Mouse (Mus musculus) heart, adult 8-10 months (tissue): ENCODE data around the gene Grcc10. TPM values are rescaled to one million over a fixed set of nuclear protein-coding genes. Genes with fewer than 3 reads are reported as not detected.

Experiments
- DNase-seq: peaks from one replicate; pipeline ENCODE4 v3.0.0; 2022; ENCODE audit warnings: low spot score
- total RNA-seq, 4 experiments: library from RNA; stranded (reverse); gene quantifications; 2 replicates each; pipeline ENCODE4 v1.2.4; 2022

The Grcc10 gene
- total RNA-seq, 4 experiments from 2014 or later: 286 to 318 (median 310) TPM

DNA sequence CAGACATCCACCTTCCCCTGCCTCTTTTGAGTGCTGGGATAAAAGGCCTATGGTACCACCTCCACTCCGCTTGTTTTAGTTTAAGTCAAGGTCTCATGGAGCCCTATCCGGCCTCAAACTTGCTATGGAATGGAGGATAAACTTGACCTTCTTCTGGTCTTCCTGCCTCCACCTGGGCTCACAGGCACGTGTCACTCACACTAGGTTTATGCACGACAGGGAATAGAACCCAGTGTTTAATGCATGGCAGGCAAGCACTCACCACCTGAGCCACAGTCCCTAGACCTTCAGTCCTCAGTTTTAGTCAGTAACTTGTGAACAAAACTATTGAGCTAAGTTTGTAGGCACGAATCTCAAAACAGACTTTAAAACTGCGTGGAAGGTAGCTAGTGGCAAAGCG is 10.1 kb downstream of the Grcc10 start:
- no peak for DNase-seq

DNA sequence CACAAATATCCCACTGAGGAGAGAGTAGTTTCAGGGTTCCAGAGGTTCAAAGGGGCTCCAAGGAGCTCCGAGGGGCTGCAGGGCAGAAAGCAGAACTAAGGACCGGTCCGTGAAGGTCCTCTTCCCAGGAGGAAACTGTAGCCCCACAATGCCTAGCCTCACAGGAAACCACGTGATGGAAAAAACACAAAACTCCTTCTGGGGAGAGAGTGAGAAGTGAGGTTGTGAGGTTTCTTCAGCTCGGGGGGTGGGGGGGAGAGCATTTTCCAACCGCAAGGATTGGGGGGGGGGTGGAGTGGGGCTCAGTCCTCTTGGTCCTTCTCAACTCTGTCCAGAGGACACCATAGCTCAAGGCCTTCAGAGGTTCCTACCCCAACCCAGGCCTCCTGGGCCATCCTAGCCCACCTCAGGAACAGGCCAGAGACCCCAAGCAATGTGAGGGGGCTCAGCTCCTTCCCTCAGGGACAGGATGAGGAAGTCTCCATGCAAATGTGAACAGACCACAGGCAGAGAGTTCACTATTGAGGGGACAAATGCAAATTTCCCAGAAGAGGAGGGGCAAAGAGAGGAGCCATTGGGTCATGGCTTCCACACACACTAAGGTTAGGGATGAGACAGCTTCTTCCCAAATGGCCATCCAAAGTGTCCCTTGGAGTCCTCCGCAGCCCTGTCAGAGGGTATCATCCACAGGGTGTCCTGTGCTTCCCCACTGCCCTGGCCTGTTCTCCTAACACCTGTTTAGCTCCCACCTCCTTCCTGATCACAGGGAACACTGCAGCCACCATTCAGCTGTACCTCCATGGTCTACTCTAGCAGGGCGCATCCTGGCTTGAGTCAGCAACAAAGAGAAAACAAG is 11.1 kb downstream of the Grcc10 start:
- DNase-seq: no peak

DNA sequence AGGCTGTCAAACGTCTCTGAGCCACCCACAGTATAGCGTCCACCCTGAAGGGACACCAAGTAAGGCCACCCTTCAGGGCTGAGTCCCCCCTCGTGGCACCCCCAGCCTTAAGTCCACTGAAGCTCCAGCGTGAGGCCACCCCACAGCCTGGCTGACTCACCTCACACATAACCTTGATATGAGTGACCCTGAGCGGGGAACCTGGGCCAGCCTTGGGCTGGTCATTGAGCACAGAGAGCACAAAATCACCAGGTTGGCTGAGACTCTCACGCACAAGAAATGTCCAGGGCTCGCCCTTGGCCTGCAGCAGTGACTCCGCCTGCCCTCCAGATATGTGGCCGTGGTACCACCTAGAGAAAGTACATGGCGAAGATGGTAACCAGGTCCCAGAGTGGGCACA is 12.6 kb downstream of the Grcc10 start:
- DNase-seq: no peak

DNA sequence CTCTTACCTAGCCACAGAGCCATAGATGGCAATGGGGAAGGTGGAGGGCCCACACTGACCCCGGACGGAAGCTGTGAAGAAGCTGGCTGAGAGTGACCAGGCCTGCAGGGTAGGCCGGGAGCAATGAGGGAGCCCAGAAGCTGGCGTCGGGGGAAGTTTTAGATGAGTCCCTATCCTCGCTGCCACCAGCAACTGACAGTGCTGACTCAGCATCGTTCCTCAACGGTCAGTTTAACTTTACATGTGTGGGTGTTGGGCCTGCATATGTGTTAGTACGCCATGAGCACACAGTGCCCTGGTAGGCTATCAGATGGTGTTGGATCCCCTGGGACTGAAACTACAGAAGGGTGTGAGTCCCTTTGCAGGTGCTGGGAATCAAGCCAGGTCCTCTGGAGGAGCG is 16.7 kb downstream of the Grcc10 start:
- no peak for DNase-seq

DNA sequence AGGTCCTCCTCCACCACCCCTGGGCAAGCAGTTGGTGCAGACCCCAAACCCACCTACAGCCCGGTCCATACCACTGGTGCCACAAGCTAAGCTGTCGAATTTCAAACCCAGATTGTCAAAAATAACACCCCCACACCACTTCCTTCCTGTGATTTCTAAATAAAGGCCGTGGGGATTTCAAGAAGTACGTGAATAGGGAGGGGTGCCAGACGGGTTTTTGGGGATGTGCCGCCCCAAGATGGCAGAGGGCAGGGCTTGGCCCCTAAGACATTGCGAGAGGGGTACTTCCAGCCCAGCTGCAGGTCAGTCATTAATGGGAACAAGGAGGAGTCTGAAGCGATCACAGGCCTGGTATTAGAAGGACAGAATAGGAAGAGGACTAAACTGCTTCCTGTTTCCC is 17.6 kb downstream of the Grcc10 start:
- no peak for DNase-seq

DNA sequence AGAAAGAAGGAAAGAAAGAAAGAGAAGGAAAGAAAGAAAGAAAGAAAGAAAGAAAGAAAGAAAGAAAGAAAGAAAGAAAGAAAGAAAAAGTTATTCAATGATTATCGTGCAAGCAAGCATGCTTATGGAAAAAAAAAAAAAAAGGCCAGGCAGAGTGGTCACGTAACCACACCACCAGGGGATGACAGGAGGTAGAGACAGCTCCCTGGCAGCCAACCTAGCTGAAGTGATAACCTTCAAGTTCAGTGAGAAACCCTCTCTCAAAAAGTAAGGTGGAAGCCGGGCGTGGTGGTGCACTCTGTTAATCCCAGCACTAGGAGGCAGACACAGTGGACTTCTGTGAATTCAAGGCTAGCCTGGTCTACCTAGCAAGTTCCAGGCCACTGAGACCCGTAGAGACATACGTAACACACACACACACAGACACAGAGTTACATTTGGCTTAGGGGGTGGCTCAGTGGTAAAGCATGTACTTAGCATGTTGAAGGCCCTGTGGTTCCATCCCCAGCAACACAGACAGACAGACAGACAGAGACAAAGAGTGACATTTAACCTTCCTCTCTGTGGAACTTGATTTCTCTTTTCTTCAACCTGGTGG is 18.2 kb downstream of the Grcc10 start:
- DNase-seq: no peak

DNA sequence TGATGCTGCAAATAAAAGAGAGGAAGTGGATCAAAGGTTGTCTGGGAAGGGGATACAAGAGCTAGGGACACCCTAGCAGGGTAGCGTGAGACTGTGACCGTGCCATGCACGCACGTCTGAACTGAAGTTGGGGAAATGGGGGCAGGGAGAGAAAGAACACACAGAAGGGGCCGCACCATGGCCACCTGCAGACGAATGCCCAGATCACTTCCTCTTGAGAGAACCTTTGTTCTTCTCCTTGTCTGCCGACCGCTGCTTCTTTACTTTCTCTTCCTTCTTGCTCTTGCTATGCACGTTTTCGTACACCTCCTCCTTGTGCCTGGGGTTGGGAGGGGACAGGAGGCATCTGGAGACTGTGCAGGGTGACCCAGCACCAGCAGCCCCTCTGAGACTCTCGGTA is 20.3 kb downstream of the Grcc10 start:
- no peak for DNase-seq

DNA sequence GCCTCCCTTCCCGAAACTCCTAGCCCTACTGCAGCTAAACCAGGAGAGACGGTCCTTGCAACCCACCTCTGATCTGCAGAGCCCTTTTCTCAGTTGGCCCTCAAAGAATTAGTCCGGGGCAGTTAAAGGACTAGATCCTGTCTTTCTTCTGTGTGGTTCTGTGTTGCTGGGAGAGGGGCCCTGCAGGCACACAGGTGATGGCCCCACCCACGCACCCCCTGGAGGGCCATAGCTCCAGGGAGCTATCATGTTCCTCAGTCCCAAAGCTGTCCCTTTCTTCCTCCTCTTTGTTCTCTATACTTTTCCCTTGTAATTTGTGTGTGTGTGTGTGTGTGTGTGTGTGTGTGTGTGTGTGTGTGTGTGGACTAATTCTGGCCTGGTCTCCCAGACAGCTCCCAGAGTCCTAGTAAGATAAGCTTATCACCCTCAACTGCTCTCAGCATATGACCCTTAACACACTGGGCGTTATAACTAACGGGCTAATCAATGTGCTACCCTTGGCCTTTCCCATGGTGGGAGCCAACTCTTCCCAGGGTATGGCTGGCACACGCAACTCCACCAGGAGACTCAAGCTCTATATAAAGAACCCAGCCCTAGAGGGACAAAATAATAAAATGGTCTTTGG is 21.7 kb downstream of the Grcc10 start:
- DNase-seq: no peak

DNA sequence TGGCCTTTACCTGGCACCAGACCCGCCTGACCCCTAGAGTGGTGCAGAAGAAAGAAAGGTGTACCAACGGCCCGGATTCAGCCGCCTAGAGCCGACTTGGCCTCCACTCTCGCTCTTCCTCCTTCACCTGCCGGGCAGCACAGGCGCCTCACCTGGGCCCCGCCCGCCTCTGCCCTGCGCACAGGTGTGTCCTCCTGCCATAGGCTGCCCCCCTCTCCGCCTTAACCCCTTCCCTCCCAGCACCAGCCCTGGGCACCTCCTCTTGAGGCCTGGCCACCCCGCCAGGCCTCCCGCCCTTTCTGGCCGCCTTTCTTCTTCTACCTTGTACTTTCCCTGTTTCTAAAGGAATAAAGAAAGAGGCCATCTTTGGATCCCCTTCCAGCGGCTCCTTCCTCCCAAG is 22.5 kb downstream of the Grcc10 start:
- no peak for DNase-seq

DNA sequence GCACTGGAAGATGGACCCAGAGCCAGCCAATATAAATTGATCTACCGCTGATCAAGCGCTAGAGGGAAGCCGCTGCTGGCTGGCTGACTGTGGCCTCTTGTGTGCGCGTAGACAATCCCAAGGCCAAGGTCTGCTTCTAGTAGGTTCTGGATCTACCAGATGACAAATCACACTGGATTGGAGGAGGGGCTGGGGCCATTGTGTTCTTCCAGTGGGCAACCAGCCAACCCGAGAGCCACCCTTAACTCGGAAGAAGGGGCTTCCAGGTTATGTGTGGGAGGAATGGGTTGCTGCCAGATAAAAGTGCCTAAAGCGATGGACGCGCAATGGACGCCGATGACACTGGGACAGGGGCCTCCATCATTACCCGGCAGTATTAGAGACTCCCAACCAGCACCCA is 23.2 kb downstream of the Grcc10 start:
- DNase-seq: no peak

DNA sequence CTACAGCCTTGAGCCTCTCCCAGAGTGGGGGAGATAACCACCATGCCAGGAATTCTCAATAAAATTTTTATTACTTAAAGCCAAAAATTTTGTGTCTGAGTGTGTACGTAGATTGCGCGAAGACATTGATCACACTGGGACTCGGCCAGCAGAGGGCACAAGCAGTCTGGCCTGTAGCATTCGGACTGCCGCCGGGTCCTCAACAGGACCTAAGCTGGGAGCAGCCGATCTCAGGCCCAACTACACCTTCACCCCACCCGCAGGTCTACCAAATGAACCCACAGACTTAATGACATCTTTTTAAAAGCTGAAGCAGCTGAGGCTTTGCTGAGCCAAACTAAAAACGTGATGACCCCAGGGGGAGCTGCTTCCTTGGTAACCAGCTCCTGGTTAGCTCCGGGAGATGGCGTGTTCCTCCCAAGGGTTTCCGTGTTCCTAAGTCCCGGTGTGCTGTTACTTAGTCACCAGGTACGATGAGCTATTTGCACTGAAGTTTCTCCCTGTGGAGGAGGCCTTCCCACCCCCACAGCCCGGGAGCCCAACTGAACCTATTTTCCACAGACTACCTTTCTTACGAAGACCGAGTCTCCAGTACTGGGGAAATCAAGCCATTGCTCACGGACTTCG is 24.2 kb downstream of the Grcc10 start:
- DNase-seq: no peak

DNA sequence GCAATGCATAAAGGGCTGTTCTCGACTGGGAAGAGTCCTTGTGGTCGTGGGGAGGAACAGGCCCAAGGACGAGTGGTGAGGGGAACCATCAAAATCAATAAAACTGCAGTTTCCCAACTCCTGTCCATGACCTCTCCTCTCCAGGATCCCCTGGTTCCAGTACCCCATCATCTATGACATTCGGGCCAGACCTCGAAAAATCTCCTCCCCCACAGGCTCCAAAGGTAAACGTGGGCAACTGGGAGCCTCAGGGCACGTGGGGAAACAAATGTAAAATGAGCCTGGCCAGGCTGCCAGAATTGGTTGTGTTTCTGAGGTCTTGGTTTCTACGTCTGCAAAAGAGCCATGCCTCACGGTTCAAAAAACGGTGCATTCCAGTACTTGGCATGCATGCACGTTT is 28.3 kb downstream of the Grcc10 start:
- DNase-seq: no peak

DNA sequence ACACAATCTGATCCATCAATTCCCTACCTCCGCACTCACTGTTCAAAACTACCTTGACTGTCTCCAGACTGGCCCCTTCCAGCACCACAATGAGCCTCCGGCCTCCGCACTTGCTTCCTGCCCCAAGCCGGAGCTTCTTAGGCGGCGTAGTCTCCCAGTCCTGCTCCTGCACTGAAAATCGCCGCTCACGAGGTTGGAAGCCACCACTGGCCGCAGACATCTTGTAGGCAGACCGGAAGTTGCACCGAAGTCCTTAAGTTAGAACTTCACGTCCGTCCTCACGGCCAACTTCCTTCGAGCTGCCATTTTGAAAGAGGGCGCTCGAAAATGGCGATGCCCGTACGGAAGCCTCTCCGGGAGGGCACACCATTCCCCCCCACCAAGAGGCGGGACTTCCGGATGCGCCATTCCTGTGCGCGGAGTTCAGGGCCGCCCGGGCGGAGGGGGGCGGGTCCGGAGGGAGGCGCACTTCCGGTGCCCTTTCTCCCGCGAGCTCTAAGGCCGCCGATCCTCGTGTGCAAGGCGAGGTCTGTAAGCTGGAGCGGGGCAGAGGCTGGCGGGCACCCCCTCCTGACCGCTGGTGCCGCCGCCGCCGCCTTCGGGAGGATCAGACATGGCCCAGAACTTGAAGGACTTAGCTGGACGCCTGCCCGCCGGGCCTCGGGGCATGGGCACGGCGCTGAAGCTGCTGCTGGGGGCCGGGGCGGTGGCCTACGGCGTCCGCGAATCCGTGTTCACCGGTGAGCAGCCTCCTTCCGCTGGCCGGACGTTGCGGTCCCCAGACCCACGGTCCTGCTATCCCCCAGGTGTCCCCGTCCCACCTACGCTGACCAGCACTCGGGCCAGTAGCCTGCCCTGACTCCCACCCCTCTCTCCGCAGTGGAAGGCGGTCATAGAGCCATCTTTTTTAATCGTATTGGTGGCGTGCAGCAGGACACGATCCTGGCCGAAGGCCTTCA is 29.1 kb downstream of the Grcc10 start, which contains the start of the genes Emg1 and Phb2:
Gene Emg1 (minus strand): TSS at position 355 of the 959 bp plus-strand sequence.
Gene Phb2 (plus strand): TSS at position 513 of the 959 bp plus-strand sequence.
- peak; percentile 97 for DNase-seq

DNA sequence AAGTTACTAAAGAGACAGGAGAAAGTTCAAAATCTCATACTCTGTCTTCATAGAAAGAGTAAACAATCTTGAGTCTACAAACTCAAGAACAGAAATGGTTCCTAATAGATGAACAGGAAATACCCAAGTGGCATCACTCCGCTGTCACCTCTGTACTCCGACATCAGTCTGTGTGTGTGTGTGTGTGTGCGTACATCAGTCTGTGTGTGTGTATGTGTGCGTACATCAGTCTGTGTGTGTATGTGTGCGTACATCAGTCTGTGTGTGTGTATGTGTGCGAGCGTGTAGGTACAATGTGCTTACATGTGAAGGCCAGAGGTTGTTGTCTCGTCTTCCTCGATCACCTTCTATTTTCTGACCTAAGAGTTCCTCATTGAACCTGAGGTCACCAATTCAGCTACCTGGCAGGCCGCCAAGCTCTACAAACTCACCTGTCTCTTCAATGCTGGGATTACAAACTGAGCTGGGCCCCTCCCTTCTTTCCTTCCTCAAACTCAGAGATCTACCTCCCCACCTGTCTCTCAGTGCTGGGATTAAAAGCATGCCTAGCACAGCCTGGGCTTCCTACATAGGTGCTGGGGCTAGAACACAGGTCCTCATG is 32.8 kb downstream of the Grcc10 start:
- DNase-seq: no peak

DNA sequence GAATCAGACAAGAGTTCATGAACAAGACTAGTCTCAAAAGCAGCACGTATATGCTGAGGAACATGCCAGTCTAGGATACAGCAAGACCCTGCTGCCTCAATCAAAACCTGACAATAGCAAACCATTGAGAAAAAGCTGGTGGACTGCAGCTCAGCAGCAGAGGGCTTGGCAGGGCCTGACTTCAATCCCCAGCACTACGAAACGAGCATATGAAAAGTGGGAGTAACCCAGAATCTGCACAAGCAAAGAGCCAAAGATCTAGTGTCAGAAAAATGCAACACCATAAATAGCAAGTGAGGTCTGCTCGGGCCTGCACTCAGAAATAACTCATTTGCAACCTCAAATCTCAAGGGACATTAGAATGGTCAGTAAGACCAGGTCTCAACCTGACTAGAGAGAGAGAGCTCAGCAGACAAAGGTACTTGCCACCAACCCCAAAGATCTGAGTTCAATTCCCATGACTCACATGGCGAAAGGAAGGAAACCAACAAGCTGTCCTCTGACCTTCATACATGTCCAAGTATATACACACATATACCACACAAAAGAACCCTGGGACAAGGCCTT is 35.0 kb downstream of the Grcc10 start:
- DNase-seq: no peak

DNA sequence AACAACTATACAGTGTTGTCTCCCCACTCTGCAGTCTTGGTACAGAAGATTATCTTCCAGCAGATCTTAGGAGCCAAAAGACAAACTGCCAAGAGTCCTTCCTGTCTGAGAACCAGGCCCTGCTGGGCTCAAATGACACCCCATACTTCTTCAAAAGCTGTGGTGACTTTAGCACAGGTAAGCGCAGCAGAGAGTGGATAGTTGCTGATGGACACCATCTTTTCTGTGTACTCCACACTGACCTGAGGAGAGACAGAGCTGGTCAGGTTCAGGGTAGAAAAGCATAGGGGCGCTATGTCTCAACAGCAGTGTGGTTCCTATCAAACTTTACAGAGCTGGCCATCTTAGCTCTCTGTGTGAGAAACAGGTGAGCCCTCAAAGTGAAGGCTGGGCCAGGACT is 36.8 kb downstream of the Grcc10 start:
- no peak for DNase-seq

DNA sequence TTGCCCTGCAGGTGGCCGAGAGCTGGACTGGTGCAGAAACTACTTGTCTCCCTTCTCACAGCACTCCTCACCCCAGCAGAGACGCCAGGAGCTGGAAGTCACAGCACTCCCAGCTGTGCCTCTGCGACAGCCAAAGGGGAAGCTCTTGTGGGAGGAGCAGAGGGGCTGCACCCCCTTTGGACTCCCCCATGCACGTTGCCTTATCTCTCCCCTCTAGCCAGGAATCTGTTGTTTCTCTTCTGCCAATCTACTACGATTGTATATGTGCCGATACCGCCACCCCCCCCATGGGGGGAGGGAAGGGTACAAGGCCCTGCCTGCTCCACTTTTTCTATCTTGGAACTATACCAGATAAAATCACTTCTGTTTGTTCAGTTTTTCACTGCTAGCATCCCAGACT is 37.4 kb downstream of the Grcc10 start:
- DNase-seq: no peak

DNA sequence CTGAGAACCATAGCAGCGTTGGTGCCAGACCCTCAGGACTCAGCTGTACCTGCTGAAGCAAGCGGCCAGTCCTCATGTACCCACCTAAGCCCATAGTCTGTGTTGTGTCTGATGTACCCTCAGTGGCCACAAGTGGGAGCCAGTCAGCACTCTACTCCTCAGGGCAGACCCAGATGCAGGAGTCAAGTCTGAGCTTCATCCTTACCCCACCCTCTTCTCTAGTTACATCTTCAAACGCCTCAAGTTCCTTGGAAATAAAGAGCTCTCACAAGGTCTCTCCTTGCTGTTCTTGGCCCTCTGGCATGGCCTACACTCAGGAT is 38.4 kb downstream of the Grcc10 start:
- DNase-seq: peak; percentile 62

DNA sequence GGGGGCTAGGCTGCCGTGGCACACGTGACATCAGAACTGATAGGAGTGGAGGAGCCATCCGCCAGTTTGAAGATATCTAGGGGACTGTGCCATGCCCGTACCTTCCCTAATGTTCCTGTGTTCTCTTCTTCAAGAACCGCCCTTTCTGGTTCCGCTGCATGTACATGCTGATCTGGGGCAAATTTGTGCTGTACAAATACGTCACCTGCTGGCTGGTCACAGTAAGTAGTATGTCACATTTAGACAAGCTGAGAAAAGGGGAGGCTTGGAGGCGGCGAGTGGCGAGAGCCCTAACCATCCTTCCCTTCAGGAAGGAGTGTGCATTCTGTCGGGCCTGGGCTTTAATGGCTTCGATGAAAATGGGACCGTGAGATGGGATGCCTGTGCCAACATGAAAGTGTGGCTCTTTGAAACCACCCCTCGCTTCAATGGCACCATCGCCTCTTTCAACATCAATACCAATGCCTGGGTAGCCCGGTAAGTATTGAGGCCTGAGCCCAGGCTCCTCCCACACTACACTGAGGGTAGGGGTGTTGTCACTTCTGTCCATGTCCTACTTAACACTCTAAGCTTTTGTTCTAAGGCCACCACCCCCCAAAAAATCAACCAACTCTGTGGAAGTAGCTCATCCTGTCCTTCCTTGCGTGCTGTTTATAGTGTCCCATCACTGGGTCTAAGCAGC is 38.9 kb downstream of the Grcc10 start:
- DNase-seq: no peak

DNA sequence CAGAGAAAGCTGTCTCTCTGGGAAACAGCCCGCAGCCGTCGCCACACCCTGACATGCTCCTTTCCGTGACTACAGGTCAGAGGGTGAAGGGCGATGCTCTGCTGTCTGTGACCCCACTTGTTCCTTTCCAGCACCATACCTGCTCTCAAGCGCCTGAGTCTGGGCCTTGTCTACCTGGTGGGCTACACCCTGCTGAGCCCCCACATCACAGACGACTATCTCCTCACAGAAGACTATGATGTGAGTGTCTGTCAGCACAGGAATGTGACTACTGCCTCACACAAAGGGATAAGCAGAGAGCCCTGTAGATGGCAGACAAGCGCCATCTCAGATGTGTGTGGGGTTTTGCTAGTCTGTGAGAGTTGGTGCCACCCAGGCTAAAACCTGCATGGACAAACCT is 39.8 kb downstream of the Grcc10 start:
- no peak for DNase-seq
